Mouse (Mus musculus) heart, adult 2 months (tissue): ENCODE data around the gene Gm8104.
"Not testable (repeated sequence)": the region's sequence is repeated elsewhere in the genome, so short reads cannot be mapped to it uniquely, and the experiment has no call there.

Experiments
- CTCF ChIP-seq: fragments of 200-600 bp; IDR thresholded peaks from 2 replicates; pipeline ENCODE4 v1.8.1; 2022; ENCODE audit warnings: antibody characterized with exemption, mild to moderate bottlenecking, moderate library complexity
- EP300 ChIP-seq: fragments of 200-500 bp; IDR thresholded peaks from 2 replicates; pipeline ENCODE4 v1.6.1; 2011; ENCODE audit warnings: low read depth, low read length, control low read depth; ENCODE audit not compliant: insufficient read depth
- POLR2A ChIP-seq: fragments of 200-500 bp; IDR thresholded peaks from 2 replicates; pipeline ENCODE4 v1.6.1; 2011; ENCODE audit warnings: mild to moderate bottlenecking, low read depth, low read length, control low read depth; ENCODE audit not compliant: insufficient read depth

GRCm38 (mm10) chr14:43126286-43126685 lies 25.9 kb downstream of the Gm8104 start:
- not testable (repeated sequence) for TF ChIP-seq CTCF, POLR2A, EP300
